Mouse (Mus musculus) right cerebral cortex, postnatal 25 days (tissue): ENCODE measurements at regions not wholly inside any gene's neighbourhood (a gene's known extent, or its start where the extent isn't known, plus 50 kb on each side); places are given as distances from the start of the nearest gene placed in this dataset.

Experiments
- DNase-seq: peaks from one replicate; pipeline ENCODE4 v3.0.0; 2022

DNA sequence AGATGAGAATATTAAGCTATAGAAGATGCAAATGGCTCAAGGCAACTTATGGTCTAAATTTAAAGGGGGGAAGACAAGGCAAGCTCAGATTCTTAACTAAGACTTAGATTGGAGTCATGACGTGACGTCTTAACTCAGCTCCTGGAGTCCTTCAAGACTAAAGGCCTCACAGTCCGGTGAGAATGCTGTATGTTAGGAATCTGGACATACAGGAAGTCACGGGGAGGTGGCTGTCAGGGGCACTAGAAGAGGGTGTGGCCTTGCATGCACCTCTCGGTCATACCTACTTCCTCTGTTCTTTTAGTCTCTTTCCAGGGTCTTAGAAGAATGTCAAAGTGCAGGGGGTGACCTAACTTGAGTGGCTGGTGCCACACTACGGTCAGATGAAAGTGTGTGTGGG lies 91.5 kb upstream of the Parp11 start:
- DNase-seq = no peak

DNA sequence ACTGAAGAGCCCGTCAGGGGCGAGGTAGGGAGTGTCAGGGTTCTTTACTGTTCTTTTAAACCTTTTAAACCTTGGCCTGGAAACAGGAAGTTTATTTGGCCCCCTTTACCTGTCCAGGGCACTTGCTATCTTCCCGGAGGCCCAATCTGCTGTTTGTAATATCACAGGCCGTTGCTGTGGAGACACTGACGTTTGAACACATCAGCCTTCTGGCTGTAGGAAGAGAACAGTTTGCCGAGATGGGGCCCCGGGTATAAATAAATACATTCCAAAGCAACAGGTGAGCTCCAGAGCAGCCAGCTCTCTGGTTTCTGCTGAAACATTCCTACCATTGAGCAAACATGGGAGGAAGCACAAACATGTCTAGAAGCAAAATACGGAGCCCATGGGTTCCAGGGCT lies 90.2 kb upstream of the Parp11 start:
- peak; percentile 13 for DNase-seq

DNA sequence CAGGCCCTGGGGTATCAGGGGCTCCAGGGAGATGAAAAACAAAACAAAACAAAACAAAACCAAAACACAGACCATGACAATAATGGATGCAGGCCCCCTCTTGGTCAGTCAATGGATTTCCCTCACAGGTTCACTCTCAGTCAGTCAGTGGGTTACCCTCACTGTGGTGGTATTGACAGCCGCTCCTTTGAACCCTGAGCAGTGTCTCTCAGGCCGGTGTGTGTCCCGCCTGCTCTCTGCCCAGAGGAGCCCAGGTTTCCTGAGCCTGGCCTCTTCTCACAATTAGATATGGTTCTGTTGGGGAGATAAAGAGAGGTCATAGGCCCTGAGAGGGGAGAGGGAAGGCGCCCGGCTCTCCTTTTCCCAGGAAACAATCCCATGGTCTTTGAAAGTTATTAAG lies 87.8 kb upstream of the Parp11 start:
- DNase-seq = no peak

GRCm38 (mm10) chr6:127359391-127359874 lies 87.2 kb upstream of the Parp11 start:
- peak; percentile 69 for DNase-seq

DNA sequence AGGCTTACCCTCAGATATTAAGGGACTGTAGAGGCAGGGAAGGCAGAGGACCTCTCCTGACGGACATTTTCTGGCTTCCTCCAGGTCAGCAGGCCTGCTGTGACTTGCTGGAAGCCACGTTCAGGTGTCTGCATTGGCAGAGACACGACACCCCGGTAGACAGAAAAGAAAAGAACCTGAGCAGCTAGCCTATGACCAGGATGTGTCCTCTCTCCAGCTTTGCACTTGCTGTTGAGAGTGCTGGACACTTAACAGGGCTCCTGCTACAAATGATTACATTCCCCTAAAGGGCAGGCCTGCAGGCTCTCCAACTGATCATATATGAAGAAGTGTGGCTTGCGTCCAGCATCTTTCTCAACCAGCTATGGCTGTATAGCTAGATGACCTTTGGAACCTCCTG lies 84.5 kb upstream of the Parp11 start:
- no peak for DNase-seq

DNA sequence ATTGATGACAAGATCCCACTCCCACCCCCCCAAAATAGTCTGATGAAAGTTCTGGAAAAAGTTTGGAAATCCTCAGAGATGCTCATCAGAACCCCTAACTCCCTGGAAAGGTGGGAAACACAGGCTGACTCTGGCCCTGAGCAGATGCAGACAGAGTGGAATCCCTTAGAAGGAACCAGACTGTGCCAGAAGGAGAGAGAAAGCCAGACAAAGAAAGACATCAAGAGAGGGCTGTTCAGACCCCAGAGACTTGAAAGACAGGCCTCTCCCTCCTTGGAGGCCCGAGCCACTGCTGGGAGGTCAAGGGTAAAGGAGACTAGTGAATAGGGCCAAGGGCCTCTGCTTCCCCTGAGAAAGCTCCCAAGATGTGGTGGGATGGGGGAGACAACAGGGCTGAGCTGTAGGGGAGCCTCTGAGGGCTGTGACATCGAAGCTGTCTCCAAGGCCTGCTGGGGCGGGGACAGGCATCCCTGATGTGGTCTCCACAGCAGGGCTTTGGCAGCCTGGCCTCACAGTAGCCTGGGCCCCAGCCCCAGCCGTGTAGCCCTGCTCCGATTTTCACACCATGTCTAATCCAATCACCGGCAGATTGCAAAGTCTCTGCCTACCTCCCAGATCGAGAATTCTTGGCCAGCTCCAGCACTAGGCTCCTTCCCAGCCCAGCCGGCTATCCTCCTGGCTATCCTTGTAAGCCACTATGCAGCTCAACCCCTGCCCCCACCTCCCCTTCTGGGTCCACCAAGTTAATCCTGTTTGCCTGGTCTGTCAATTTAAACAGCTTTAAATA lies 83.5 kb upstream of the Parp11 start:
- DNase-seq = no peak

- no peak for DNase-seq
Observed at GRCm38 (mm10) chr6:127363871-127364590, 82.6 kb upstream of the Parp11 start.

GRCm38 (mm10) chr6:127364591-127365187 lies 82.0 kb upstream of the Parp11 start:
- no peak for DNase-seq

DNA sequence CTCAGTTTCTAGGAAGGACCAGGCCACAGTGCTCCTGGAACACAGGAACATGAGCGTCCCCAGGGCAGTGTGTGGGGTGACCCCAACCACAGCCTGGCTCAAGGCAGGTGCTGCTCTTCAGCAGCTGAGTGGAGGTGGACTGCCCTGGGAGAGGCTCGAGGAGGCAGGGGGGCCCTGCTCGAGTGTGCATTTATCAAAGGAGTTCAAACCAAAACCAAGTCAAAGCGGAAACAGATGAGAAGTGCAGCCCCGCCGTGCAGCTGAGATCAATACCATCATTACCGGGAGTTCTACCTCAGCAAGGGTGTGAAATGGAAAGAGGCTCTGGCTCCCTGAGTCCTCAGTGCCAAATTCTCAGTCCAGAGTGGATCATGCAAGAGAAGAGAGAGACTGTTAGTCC lies 81.4 kb upstream of the Parp11 start:
- DNase-seq = no peak

DNA sequence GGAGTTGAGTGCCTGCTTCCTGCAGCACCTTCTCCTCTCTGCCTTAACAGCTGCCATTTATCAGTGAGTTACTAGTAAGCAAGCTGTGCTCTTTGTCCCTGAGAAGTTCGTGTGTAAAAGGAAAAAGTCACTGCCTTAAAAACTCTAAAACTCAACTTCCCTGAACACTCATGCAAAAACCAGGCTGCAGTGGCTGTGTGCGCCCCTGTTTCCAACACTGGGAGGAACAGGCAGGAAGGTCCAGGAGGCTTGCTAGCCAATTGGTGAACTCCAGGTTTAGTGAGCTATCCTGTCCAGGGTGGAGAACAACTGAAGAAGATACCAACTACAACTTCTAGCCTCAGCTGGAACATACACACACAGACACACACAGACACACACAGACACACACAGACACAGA lies 81.0 kb upstream of the Parp11 start:
- no peak for DNase-seq

GRCm38 (mm10) chr6:127373052-127373451 lies 73.6 kb upstream of the Parp11 start:
- no peak for DNase-seq

GRCm38 (mm10) chr6:127373797-127374463 lies 72.7 kb upstream of the Parp11 start:
- no peak for DNase-seq

DNA sequence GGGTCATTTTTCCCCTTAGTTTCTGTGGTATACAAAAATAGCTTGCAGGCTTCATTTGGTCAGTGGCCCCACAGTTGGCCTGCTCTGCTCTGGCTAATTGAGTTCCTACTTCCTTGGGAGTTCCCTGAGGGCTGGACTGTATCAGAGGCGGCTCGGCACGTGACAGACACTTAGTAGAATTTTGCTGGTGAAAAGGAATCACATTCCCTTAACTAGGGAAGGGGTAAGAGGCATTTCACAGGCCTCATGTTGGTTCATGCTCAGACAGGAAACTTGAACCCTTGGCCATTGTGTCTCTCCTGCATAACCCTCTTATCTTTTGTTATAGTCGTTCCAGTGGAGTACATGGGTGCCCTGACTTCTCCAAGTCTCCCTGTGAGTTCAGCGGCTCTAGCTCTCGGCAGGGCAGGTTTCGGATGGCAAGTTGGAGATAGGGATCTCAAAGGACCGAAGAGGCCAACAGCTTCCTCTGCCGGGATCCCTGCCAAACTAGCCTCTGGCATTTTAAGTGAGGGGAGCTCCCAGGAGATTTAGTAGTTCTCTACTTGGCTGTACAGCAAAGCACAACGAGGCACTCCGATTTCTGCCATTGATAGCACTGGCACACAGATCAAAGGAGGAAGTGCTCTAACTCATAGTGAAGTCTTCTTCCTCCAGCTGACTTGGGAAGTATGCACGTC lies 72.0 kb upstream of the Parp11 start:
- DNase-seq = no peak

GRCm38 (mm10) chr6:127375144-127375529 lies 71.5 kb upstream of the Parp11 start:
- DNase-seq = no peak

- no peak for DNase-seq
Observed at GRCm38 (mm10) chr6:127375711-127376199, 70.9 kb upstream of the Parp11 start.

GRCm38 (mm10) chr6:127378701-127379100 lies 67.9 kb upstream of the Parp11 start:
- DNase-seq = no peak

- no peak for DNase-seq
Observed at GRCm38 (mm10) chr6:127379511-127379910, 67.1 kb upstream of the Parp11 start.

- no peak for DNase-seq
Observed at GRCm38 (mm10) chr6:127381148-127381888, 65.3 kb upstream of the Parp11 start.

DNA sequence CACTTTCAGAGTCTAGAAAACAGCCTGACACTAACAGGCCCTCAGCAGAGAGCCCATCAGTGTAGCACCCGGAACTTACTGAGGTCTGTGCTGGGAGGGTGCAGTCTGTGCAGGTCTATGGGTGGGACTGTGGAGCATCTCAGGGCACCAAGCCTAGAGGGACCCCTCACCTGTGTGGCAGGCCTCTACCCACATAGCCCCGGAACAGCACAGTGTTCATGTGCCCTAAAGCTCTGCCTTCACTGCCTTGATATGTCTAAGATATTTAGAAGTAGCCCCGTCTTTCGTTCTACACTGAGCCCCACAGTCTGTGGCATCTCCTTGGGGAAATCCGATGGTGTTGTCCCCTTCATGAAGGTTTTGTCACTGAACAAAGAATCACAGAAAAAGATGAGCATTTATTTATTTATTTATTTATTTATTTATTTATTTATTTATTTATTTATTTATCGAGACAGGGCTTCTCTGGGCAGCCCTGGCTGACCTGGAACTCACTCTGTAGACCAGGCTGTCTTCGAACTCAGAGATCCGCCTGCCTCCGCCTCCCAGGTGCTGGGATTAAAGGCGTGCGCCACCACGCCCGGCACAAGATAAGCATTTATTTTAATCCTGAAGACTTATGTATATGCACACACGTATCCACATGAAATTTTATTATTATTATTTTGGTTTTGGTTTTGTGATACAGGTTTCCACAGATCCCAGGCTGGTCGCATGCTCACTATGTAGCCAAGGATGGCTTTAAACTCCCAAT lies 55.2 kb upstream of the Parp11 start:
- no peak for DNase-seq

- DNase-seq = no peak
Observed at GRCm38 (mm10) chr6:127392012-127392798, 54.4 kb upstream of the Parp11 start.
